Mouse (Mus musculus): ENCODE data around the gene Ttc9.

DNA sequence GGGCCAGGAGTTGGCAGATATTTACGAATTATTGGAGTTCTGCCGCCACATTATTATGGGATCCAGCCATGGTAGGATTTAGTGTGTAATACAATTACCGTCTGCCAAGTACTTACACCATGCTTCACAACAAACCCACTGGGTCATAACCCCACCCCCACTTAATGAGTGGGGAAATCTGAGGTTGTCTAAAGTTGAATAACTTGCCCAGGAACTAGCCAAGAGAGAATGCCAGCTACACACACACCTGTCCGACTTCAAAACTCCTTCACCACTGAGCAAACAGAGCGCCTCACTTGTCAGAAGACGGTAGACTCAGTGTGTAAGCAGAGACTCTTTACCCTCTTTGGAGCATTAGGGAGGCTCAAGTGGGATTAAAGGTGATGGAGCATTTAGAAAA lies 3.6 kb upstream of the Ttc9 start:
- TF ChIP-seq CTCF (IDR thresholded peaks at IDR 0.05; ENCODE audit: insufficient read depth, low read depth, low read length) = no peak
- TF ChIP-seq POLR2A (IDR thresholded peaks at IDR 0.05; ENCODE audit: insufficient read depth, low read depth, low read length) = no peak
